Mouse (Mus musculus) forelimb bud, embryonic 11.5 days (tissue): Measurements from ENCODE around the gene Patl2.
"Not testable (repeated sequence)": the region's sequence is repeated elsewhere in the genome, so short reads cannot be mapped to it uniquely, and the experiment has no call there.

Experiments
- DNase-seq: peaks from one replicate; pipeline ENCODE4 v3.0.0-alpha.2; 2012; ENCODE audit warnings: low read depth, low spot score

The Patl2 gene

GRCm38 (mm10) chr2:122186106-122186505 is at the start of gene Patl2, which contains the start of gene Terb2:
Gene Patl2, minus strand, starts transcription at chr2:122186189.
Gene Terb2, plus strand, starts transcription at chr2:122186272.
- DNase-seq = no peak

GRCm38 (mm10) chr2:122235425-122235824 is 49.4 kb upstream of the Patl2 start:
- DNase-seq = no peak

- peak; percentile 77 for DNase-seq
These were observed 48.8 kb upstream of the Patl2 start, which contains the start of gene Sord for GRCm38 (mm10) chr2:122234611-122235288. Gene Sord, plus strand, starts transcription at chr2:122234749.

GRCm38 (mm10) chr2:122233759-122234557 is 48.0 kb upstream of the Patl2 start:
- peak; percentile 38 for DNase-seq

- DNase-seq = no peak
These were observed 47.4 kb upstream of the Patl2 start for GRCm38 (mm10) chr2:122233341-122233740.

- DNase-seq = no peak
These were observed 45.6 kb upstream of the Patl2 start for GRCm38 (mm10) chr2:122231616-122232015.

- DNase-seq = no peak
These were observed 44.4 kb upstream of the Patl2 start for GRCm38 (mm10) chr2:122230395-122230794.

- no peak for DNase-seq
These were observed 37.7 kb upstream of the Patl2 start for GRCm38 (mm10) chr2:122223654-122224053.

- no peak for DNase-seq
These were observed 36.3 kb upstream of the Patl2 start for GRCm38 (mm10) chr2:122222272-122222671.

GRCm38 (mm10) chr2:122221798-122222197 is 35.8 kb upstream of the Patl2 start:
- no peak for DNase-seq

GRCm38 (mm10) chr2:122221378-122221777 is 35.4 kb upstream of the Patl2 start:
- no peak for DNase-seq

- DNase-seq = no peak
These were observed 32.2 kb upstream of the Patl2 start for GRCm38 (mm10) chr2:122218234-122218633.

- not testable (repeated sequence) for DNase-seq
These were observed 31.1 kb upstream of the Patl2 start for GRCm38 (mm10) chr2:122217075-122217474.

- no peak for DNase-seq
These were observed 24.7 kb upstream of the Patl2 start for GRCm38 (mm10) chr2:122210534-122211228.

- DNase-seq = no peak
These were observed 20.6 kb upstream of the Patl2 start for GRCm38 (mm10) chr2:122206440-122207107.

- DNase-seq = no peak
These were observed 15.5 kb upstream of the Patl2 start for GRCm38 (mm10) chr2:122201501-122201900.

- peak; percentile 4 for DNase-seq
These were observed 8.5 kb upstream of the Patl2 start for GRCm38 (mm10) chr2:122194509-122194929.

- DNase-seq = no peak
These were observed 5.9 kb upstream of the Patl2 start for GRCm38 (mm10) chr2:122191849-122192248.

GRCm38 (mm10) chr2:122186751-122187150 is 762 bp upstream of the Patl2 start:
- DNase-seq = peak; percentile 8

- no peak for DNase-seq
These were observed 903 bp downstream of the Patl2 start for GRCm38 (mm10) chr2:122185086-122185485.

GRCm38 (mm10) chr2:122180051-122180822 is 5.8 kb downstream of the Patl2 start:
- DNase-seq = no peak
